8 mouse cellular contexts compared by ENCODE assay signal in genomic region chr9:7871316-7872043, GRCm38 (mm10). TPM values are rescaled to one million over a fixed set of nuclear protein-coding genes. Genes with fewer than 3 reads are reported as not detected.
A peak's percentile ranks its signal among the peaks of the same experiment; 100 is the strongest.
DNase-seq lines count a peak whose midpoint lies in the region; ATAC-seq and TF ChIP-seq lines count a peak whose summit lies in the region.

No protein-coding gene starts in this region.

- no peak overlapping the region for H3K4me2 ChIP-seq in hindbrain, embryonic 11.5 days (replicated peaks; ENCODE audit: low read depth, low read length)
- H3K4me2 ChIP-seq in hindbrain, postnatal 0 days (ENCODE audit: low read depth, low read length): no peak overlapping the region
- H3K4me2 ChIP-seq in intestine, embryonic 16.5 days (ENCODE audit: low read depth, low read length): peak overlapping the region; percentile 80

- TF ChIP-seq POLR2A in MEL (IDR thresholded peaks at IDR 0.05; ENCODE audit: control insufficient read depth in 1 of 2, insufficient read depth in 1 of 2, low read depth in 1 of 2, low read length in 2 of 2, poor library complexity in 1 of 2): no peak

- H3K27ac ChIP-seq in hindbrain, embryonic 11.5 days (ENCODE audit: low read depth, low read length): no peak overlapping the region
- no peak overlapping the region for H3K27ac ChIP-seq in hindbrain, postnatal 0 days
- H3K27ac ChIP-seq in MEL (ENCODE audit: control insufficient read depth, low read depth, low read length): no peak overlapping the region
- peak overlapping the region; percentile 71 for H3K27ac ChIP-seq in intestine, embryonic 16.5 days (ENCODE audit: low read length)
- H3K27ac ChIP-seq in macrophage: peak overlapping the region; percentile 74

- H3K79me2 ChIP-seq in MEL (ENCODE audit: control insufficient read depth, insufficient read depth, low read length, poor library complexity) (peaks cover 8% of the 10 kb centered on the region), macrophage (ENCODE audit: inconsistent target) (peaks cover 59% of the 10 kb centered on the region)

- no peak for TF ChIP-seq CTCF in hindbrain, postnatal 0 days (IDR thresholded peaks at IDR 0.05; ENCODE audit: low read depth)
- TF ChIP-seq CTCF in MEL (IDR thresholded peaks at IDR 0.05 in 2 of 3, conservative IDR thresholded peaks at IDR 0.05 in 1 of 3; ENCODE audit: control insufficient read depth in 1 of 3, insufficient read depth in 1 of 3, low read depth in 2 of 3, low read length in 3 of 3, poor library complexity in 1 of 3, severe bottlenecking in 1 of 3): no peak

- H3K4me1 ChIP-seq in hindbrain, embryonic 11.5 days (replicated peaks; ENCODE audit: control insufficient read depth, insufficient read depth, low read length): no peaks in the 10 kb centered on the region
- H3K4me1 ChIP-seq in hindbrain, postnatal 0 days (ENCODE audit: insufficient read depth, low read length): no peaks in the 10 kb centered on the region
- H3K4me1 ChIP-seq in MEL (ENCODE audit: control insufficient read depth in 1 of 2, insufficient read depth in 2 of 2, low read length in 2 of 2): peaks cover 12 to 35% of the 10 kb centered on the region in 2 experiments
- H3K4me1 ChIP-seq in intestine, embryonic 16.5 days (ENCODE audit: control insufficient read depth, insufficient read depth, low read length): 0 out of 2 replicates have a peak, but pooled peaks cover 8% of the 10 kb centered on the region

- no peak overlapping the region for H3K4me3 ChIP-seq in hindbrain, embryonic 11.5 days (ENCODE audit: low read depth, low read length)
- H3K4me3 ChIP-seq in hindbrain, postnatal 0 days (ENCODE audit: low read length): no peak overlapping the region
- peak overlapping the region in 1 of 2 experiments; percentile 90; a peak in 1 of 4 replicates for H3K4me3 ChIP-seq in MEL (ENCODE audit: control insufficient read depth in 1 of 2, insufficient read depth in 1 of 2, low read depth in 2 of 2, low read length in 2 of 2)
- H3K4me3 ChIP-seq in intestine, embryonic 16.5 days (ENCODE audit: low read length): peak overlapping the region; percentile 65
- H3K4me3 ChIP-seq in macrophage (ENCODE audit: inconsistent target): peak overlapping the region; percentile 44

- no peaks in the 10 kb centered on the region for H3K36me3 ChIP-seq in hindbrain, embryonic 11.5 days (ENCODE audit: control insufficient read depth, insufficient read depth, low read length)
- H3K36me3 ChIP-seq in hindbrain, postnatal 0 days (ENCODE audit: insufficient read depth, low read length): no peaks in the 10 kb centered on the region
- H3K36me3 ChIP-seq in MEL (ENCODE audit: control insufficient read depth in 1 of 2, insufficient read depth in 2 of 2, low read length in 2 of 2): peaks cover 0 to 26% of the 10 kb centered on the region in 2 experiments; a peak in 2 of 4 replicates
- peaks cover 6% of the 10 kb centered on the region for H3K36me3 ChIP-seq in intestine, embryonic 16.5 days (ENCODE audit: control insufficient read depth, insufficient read depth, low read length)
- H3K36me3 ChIP-seq in macrophage (ENCODE audit: inconsistent target): peaks cover 12% of the 10 kb centered on the region; the same call in 1 of the 2 replicates

- TF ChIP-seq EP300 in MEL (IDR thresholded peaks at IDR 0.05; ENCODE audit: low read depth in 1 of 2, low read length in 2 of 2): no peak

- 66% methylated on average over 4 of the region's 4 CpGs for WGBS in hindbrain, embryonic 11.5 days
- 73% methylated on average over 4 of the region's 4 CpGs for WGBS in hindbrain, postnatal 0 days
- WGBS in intestine, embryonic 16.5 days: 63% methylated on average over 4 of the region's 4 CpGs
- 33% methylated on average over 4 of the region's 4 CpGs for WGBS in macrophage (ENCODE audit: missing documents)

- TF ChIP-seq RAD21 in MEL (IDR thresholded peaks at IDR 0.05; ENCODE audit: low read depth, low read length): no peak

- ATAC-seq in hindbrain, embryonic 11.5 days (ENCODE audit: low FRiP score): peak; percentile 23; the same call in 1 of the 2 replicates
- ATAC-seq in hindbrain, postnatal 0 days: no peak
- peak; percentile 43 for ATAC-seq in intestine, embryonic 16.5 days

- peak; percentile 2 for DNase-seq in hindbrain, embryonic 11.5 days (ENCODE audit: low spot score)
- no peak for DNase-seq in hindbrain, postnatal 0 days (ENCODE audit: low spot score)
- peak; percentile 39 for DNase-seq in MEL (ENCODE audit: low read depth, low spot score)
- DNase-seq in cerebellum, postnatal 4 days (ENCODE audit: low spot score in 2 of 2): no peak
- DNase-seq in gastrocnemius, postnatal 14 days: no peak
- DNase-seq in right cerebral cortex, adult 18-20 months: no peak

- intact Hi-C loops in gastrocnemius, postnatal 14 days (cut with DNase I; ENCODE audit: low total_unique reads): no loop called here

- H3K27me3 ChIP-seq in hindbrain, embryonic 11.5 days (ENCODE audit: control insufficient read depth, insufficient read depth, low read length): no peaks in the 10 kb centered on the region
- no peaks in the 10 kb centered on the region for H3K27me3 ChIP-seq in hindbrain, postnatal 0 days (ENCODE audit: insufficient read depth, low read length)
- H3K27me3 ChIP-seq in MEL (ENCODE audit: control insufficient read depth in 1 of 2, insufficient read depth in 2 of 2, low read length in 2 of 2): no peaks in the 10 kb centered on the region
- H3K27me3 ChIP-seq in intestine, embryonic 16.5 days (replicated peaks; ENCODE audit: control insufficient read depth, insufficient read depth, low read length): no peaks in the 10 kb centered on the region

- no peaks in the 10 kb centered on the region for H3K9me3 ChIP-seq in hindbrain, embryonic 11.5 days (ENCODE audit: control insufficient read depth, low read length)
- H3K9me3 ChIP-seq in hindbrain, postnatal 0 days (ENCODE audit: low read length): no peaks in the 10 kb centered on the region
- H3K9me3 ChIP-seq in MEL (replicated peaks; ENCODE audit: insufficient read depth, low read length): no peaks in the 10 kb centered on the region
- no peaks in the 10 kb centered on the region for H3K9me3 ChIP-seq in intestine, embryonic 16.5 days (ENCODE audit: control insufficient read depth, low read length)

- H3K9ac ChIP-seq in hindbrain, embryonic 11.5 days (ENCODE audit: low read depth, low read length): no peak overlapping the region
- no peak overlapping the region for H3K9ac ChIP-seq in hindbrain, postnatal 0 days (replicated peaks; ENCODE audit: low read length)
- H3K9ac ChIP-seq in MEL (ENCODE audit: control insufficient read depth, low read depth, low read length, poor library complexity, severe bottlenecking): no peak overlapping the region
- H3K9ac ChIP-seq in intestine, embryonic 16.5 days (ENCODE audit: low read depth, low read length): no peak overlapping the region; the same call in 1 of the 2 replicates

TF ChIP-seq in MEL, 35 proteins besides CTCF, POLR2A, EP300 and RAD21:
- TF ChIP-seq RCOR1 (IDR thresholded peaks at IDR 0.05; ENCODE audit: low read depth, low read length) (no peak), KAT2A (conservative IDR thresholded peaks at IDR 0.05; ENCODE audit: low read depth, low read length) (no peak)

RNA-seq across cellular contexts. Expression of gene Birc3, which starts 1.5 kb away (rescaled TPM):
- polyA plus RNA-seq in hindbrain, embryonic 11.5 days (2014; fragmentation: Nextera tagmentation; extraction: Ambion mirVana): 3.5 and 3.7 TPM in 2 replicates
- total RNA-seq in hindbrain, postnatal 0 days (2014; rRNA removed): 3.5 and 4.0 TPM in 2 replicates
- polyA plus RNA-seq in hindbrain, postnatal 0 days (2015; fragmentation: Nextera tagmentation; extraction: Ambion mirVana): 1.4 and 1.5 TPM in 2 replicates
- 11.6 and 15.9 TPM in 2 replicates for total RNA-seq in MEL (2012; rRNA removed)
- 10 to 100 TPM in 1 of 2 experiments, not detected in 1; 26.5 TPM for polyA plus RNA-seq in MEL (2012; ENCODE audit: insufficient read depth in 1 of 2, insufficient read length in 2 of 2, low read depth in 1 of 2, low replicate concordance in 2 of 2, missing spikeins in 1 of 2)
- 12.7 and 15.3 TPM in 2 replicates for polyA plus RNA-seq in intestine, embryonic 16.5 days (2015; fragmentation: Nextera tagmentation; extraction: Ambion mirVana)
- 1,000 to 10,000 TPM in 5 of 26 experiments, 100 to 1,000 TPM in 21; 167 to 1,519 (median 675) TPM for total RNA-seq in macrophage (2018; cell fraction: chromatin; rRNA removed)
- 100 to 1,000 TPM in 17 of 26 experiments, 10 to 100 TPM in 9; 42.2 to 232 (median 128) TPM for total RNA-seq in macrophage (2018; cell fraction: cytosol; rRNA removed)
- 100 to 1,000 TPM; 109 to 776 (median 538) TPM for total RNA-seq in macrophage (2018; cell fraction: nucleus; rRNA removed)
- 21.4 to 66.0 TPM (median 37.6 TPM) in 3 replicates for polyA plus RNA-seq in macrophage (2018)
- total RNA-seq in gastrocnemius, postnatal 14 days (2021): 1 to 10 TPM; 6.1 to 8.5 TPM

RNA-seq across cellular contexts. Expression of gene Birc2, which starts 34.6 kb away (rescaled TPM):
- polyA plus RNA-seq in hindbrain, embryonic 11.5 days (2014; fragmentation: Nextera tagmentation; extraction: Ambion mirVana): 45.3 and 51.7 TPM in 2 replicates
- 27.0 and 33.7 TPM in 2 replicates for total RNA-seq in hindbrain, postnatal 0 days (2014; rRNA removed)
- 28.8 and 29.5 TPM in 2 replicates for polyA plus RNA-seq in hindbrain, postnatal 0 days (2015; fragmentation: Nextera tagmentation; extraction: Ambion mirVana)
- total RNA-seq in MEL (2012; rRNA removed): 29.6 TPM in 2 replicates
- polyA plus RNA-seq in MEL (2012; ENCODE audit: insufficient read depth in 1 of 2, insufficient read length in 2 of 2, low read depth in 1 of 2, low replicate concordance in 2 of 2, missing spikeins in 1 of 2) (10 to 100 TPM in 1 of 2 experiments, not detected in 1; 33.0 TPM), macrophage (2018) (10.9 to 18.8 TPM (median 13.6 TPM) in 3 replicates)
- 26.9 and 27.6 TPM in 2 replicates for polyA plus RNA-seq in intestine, embryonic 16.5 days (2015; fragmentation: Nextera tagmentation; extraction: Ambion mirVana)
- total RNA-seq in macrophage (2018; cell fraction: chromatin; rRNA removed): 100 to 1,000 TPM in 8 of 26 experiments, 10 to 100 TPM in 18; 49.4 to 204 (median 85.4) TPM
- 10 to 100 TPM; 14.0 to 29.8 (median 21.6) TPM for total RNA-seq in macrophage (2018; cell fraction: cytosol; rRNA removed)
- 100 to 1,000 TPM in 9 of 26 experiments, 10 to 100 TPM in 17; 47.2 to 191 (median 87.6) TPM for total RNA-seq in macrophage (2018; cell fraction: nucleus; rRNA removed)
- total RNA-seq in gastrocnemius, postnatal 14 days (2021): 10 to 100 TPM; 15.2 to 17.6 TPM

Comparison
In these comparisons a context has a peak if more than half of its experiments do, and no peak if none do; other contexts are left out.
1. DNase-seq: peak in hindbrain, embryonic 11.5 days (single experiment) and MEL (single experiment); none in hindbrain, postnatal 0 days (single experiment), cerebellum, postnatal 4 days (0 of 2), gastrocnemius, postnatal 14 days (single experiment) and right cerebral cortex, adult 18-20 months (single experiment).
2. H3K27ac ChIP-seq: peak in intestine, embryonic 16.5 days (single experiment) and macrophage (single experiment); none in hindbrain, embryonic 11.5 days (single experiment), hindbrain, postnatal 0 days (single experiment) and MEL (single experiment).
3. H3K4me3 ChIP-seq: peak in intestine, embryonic 16.5 days (single experiment) and macrophage (single experiment); none in hindbrain, embryonic 11.5 days (single experiment) and hindbrain, postnatal 0 days (single experiment).